Mouse (Mus musculus): ENCODE measurements at regions not wholly inside any gene's neighbourhood (a gene's known extent, or its start where the extent isn't known, plus 50 kb on each side); places are given as distances from the start of the nearest gene placed in this dataset.

- no peak for DNase-seq (ENCODE audit: low spot score in 2 of 2)
These were observed 257.6 kb downstream of the Efnb2 start for GRCm38 (mm10) chr8:8403410-8403809.

- DNase-seq (ENCODE audit: low spot score in 2 of 2), result peak in 1 of 2 experiments; percentile 13
These were observed 268.7 kb downstream of the Efnb2 start for GRCm38 (mm10) chr8:8392303-8392702.

DNA sequence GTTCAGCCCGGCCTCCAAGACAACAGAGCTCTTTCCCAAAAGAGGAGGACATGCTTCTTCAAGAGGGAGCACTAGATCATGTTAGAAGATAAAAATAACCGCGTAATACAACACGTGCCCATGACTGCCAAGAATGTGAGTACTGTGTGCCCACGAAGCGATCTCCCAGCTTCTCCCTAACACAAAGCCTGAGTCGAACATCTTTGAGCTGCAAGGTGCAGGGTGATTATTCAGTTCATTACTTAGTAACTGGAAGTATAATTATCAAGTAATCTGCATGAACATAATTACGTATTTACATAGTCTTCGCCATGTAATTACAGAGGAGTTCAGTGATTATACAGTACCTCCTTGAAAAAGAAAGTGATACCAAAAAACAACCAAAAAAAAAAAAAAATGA lies 269.7 kb downstream of the Efnb2 start:
- DNase-seq (ENCODE audit: low spot score in 2 of 2), result no peak

GRCm38 (mm10) chr8:8378248-8378647 lies 282.8 kb downstream of the Efnb2 start:
- no peak for DNase-seq (ENCODE audit: low spot score in 2 of 2)

GRCm38 (mm10) chr8:8376791-8377190 lies 284.3 kb downstream of the Efnb2 start:
- no peak for DNase-seq (ENCODE audit: low spot score in 2 of 2)

GRCm38 (mm10) chr8:8376379-8376778 lies 284.7 kb downstream of the Efnb2 start:
- DNase-seq (ENCODE audit: low spot score in 2 of 2), result no peak

GRCm38 (mm10) chr8:8367282-8367871 lies 293.7 kb downstream of the Efnb2 start:
- no peak for DNase-seq (ENCODE audit: low spot score in 2 of 2)

DNA sequence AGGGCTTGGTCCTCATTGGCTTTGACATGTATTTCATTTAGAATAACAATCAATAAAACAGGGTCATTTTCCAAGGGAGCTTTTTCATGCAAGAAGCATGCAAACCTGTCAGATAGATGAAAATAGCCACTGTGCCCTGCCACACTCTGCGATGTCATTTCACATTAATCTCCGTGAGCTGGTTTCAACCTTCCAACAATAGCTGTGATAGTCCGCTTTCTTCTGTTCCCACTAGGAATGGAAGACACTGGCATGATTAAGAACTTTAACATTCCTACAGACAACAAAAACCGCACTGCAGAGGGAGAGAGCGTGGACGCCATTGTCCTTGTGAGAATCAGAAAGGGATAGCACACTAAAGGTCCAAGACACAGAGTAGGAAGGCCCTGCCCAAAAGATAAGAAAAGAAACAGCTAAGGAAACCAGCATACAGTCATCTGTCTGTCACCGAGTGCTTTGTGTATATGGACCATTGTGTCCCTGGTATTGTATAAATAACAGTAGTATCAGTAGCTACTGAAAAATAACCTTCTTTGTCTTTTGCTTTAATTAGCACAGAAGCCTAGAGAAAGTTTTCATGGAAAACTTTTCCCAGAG lies 299.0 kb downstream of the Efnb2 start:
- DNase-seq (ENCODE audit: low spot score in 2 of 2), result no peak

GRCm38 (mm10) chr8:8360586-8360985 lies 300.5 kb downstream of the Efnb2 start:
- no peak for DNase-seq (ENCODE audit: low spot score in 2 of 2)

- DNase-seq (ENCODE audit: low spot score in 2 of 2), result peak in 1 of 2 experiments; percentile 5
These were observed 306.1 kb downstream of the Efnb2 start for GRCm38 (mm10) chr8:8354977-8355376.

GRCm38 (mm10) chr8:8344661-8345060 lies 316.4 kb downstream of the Efnb2 start:
- DNase-seq (ENCODE audit: low spot score in 2 of 2), result no peak

DNA sequence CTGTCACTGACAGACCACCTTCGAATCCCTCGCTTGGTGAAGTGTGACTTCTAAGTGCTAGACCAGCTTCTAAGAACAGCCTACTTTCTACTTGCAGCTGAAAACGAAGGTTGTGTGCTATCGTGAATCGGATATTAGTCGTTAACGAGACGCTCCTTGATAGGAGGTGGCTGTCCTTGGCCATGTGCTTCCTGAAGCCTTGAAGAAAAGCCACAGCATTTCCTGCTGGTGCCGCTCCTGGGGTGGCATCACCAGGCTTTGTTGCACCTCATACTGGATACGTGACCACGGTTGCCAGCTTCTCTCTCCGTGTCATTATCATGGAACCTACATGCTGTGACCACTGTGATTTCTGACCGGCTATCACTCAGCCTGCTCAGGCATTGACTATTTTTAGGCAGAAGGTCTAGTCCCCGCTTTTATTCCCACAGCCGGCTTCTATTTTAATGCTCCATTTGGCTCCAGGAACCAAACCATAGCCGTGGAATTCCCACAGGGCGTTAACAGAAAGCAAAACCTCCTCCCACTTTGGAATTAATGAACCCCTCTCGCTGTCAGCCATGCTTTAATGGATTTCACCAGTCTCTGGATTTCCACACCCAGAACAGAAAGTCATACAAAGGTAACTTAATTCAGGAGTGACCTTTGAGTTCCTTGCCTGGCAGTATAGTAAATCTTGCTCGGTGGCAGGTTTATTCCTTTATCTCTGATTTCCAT lies 325.6 kb downstream of the Efnb2 start:
- no peak for DNase-seq (ENCODE audit: low spot score in 2 of 2)

DNA sequence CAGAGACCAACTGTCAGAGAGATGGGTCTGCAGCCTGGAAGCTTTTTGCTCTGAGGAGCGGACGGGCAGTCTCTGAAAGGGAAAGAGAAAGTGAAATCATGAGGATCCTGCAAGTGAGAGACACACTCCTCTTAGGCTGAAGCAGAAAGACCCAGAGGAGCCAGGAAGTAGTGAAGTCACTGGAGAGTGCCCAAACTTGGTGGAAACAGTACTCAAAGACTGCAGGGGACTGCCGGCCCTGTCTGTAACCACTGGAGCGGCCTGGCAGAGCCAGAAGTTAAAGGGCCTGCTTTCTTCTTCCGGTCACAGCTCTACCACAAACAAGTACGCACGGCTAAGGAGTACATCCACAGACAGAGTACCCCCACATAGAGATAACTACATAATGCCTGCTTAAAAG lies 326.5 kb downstream of the Efnb2 start:
- no peak for DNase-seq (ENCODE audit: low spot score in 2 of 2)

- DNase-seq (ENCODE audit: low spot score in 2 of 2), result no peak
These were observed 329.8 kb downstream of the Efnb2 start for GRCm38 (mm10) chr8:8331249-8331648.

GRCm38 (mm10) chr8:8328010-8328666 lies 332.9 kb downstream of the Efnb2 start:
- no peak for DNase-seq (ENCODE audit: low spot score in 2 of 2)

- no peak for DNase-seq (ENCODE audit: low spot score in 2 of 2)
These were observed 334.8 kb downstream of the Efnb2 start for GRCm38 (mm10) chr8:8326066-8326834.

DNA sequence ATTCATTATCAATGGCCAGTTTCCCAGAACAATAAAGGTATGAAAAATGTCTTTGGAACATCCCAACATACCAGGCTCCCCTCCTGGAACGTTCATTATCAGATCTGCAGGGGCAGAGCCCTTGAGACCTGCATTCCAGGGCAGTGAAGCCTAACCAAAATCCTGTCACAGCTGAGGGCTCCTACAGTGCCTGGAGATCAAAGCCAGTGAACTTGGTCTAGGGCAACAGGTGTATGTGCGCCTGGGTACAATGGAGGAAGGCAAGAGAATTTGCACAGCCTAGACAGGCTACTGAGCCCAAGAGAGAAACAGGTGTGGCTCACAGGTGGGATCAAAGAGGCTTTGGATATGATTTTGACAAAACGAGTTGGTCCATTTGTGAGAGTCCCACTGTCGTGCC lies 335.6 kb downstream of the Efnb2 start:
- DNase-seq (ENCODE audit: low spot score in 2 of 2), result no peak

- DNase-seq (ENCODE audit: low spot score in 2 of 2), result no peak
These were observed 336.5 kb downstream of the Efnb2 start for GRCm38 (mm10) chr8:8324520-8324919.

DNA sequence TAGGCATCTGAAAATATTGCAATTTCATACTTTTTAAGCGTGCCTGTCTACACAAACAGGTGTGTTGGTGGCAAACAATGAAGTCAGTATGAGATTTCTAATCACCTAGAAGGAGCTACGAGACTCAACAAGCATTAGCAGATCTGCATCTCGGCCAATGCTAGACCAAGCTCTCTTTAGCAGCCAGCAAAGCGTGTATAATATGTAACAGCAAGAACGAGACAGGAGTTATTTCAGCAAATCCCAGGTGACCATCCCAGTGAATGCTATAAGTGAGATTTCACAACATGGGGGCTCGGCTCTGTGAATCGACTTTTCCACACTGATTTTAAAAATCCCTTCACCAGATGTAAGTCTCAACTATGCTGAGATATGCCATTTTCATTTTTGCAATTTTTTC lies 352.8 kb downstream of the Efnb2 start:
- DNase-seq (ENCODE audit: low spot score in 2 of 2), result no peak

DNA sequence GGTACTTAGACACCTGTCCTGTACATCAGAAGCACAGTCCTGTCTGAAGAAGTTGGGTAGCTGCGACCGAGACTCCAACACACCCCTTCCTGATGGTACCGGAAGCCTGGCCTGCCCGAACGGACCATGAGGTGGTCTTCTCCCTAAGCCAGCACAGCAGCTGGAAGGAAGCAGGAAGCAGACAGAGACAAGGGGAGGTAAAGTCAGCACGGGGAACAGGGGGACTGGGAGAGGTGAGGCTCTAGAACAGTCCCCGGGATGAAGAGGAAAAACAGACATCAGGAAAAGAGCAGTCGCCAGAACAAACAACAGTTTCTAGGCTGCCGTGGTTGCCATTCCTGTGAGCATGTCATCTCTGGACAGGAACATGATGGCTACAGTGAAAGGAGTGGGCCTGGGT lies 353.6 kb downstream of the Efnb2 start:
- no peak for DNase-seq (ENCODE audit: low spot score in 2 of 2)

GRCm38 (mm10) chr8:8299965-8300767 lies 360.9 kb downstream of the Efnb2 start:
- no peak for DNase-seq (ENCODE audit: low spot score in 2 of 2)
